Mouse (Mus musculus) lung, embryonic 14.5 days (tissue): Measurements from ENCODE around the gene Bcl2l12. TPM values are rescaled to one million over a fixed set of nuclear protein-coding genes. Genes with fewer than 3 reads are reported as not detected.
A peak's percentile ranks its signal among the peaks of the same experiment; 100 is the strongest.

Experiments
- ATAC-seq: fragments of 200-750 bp; cut with Nextera tagmentation; 2 replicates; pipeline ENCODE4 v1.8.0; 2017; ENCODE audit warnings: mild to moderate bottlenecking, moderate TSS enrichment, moderate library complexity; ENCODE audit not compliant: insufficient read depth
- DNase-seq: peaks from one replicate; pipeline ENCODE4 v3.0.0-alpha.2; 2015
- H3K27ac ChIP-seq: fragments of 300-500 bp; sonication (generic); 2 replicates; pipeline ENCODE4 v1.5.1; 2014; ENCODE audit warnings: low read depth, mild to moderate bottlenecking, moderate library complexity
- H3K27me3 ChIP-seq: fragments of 300-500 bp; sonication (generic); 2 replicates; pipeline ENCODE4 v1.6.1; 2014; ENCODE audit warnings: low read length, control low read depth; ENCODE audit not compliant: insufficient read depth
- H3K36me3 ChIP-seq: fragments of 300-500 bp; sonication (generic); 2 replicates; pipeline ENCODE4 v1.6.1; 2014; ENCODE audit warnings: control low read depth; ENCODE audit not compliant: insufficient read depth
- H3K4me1 ChIP-seq: fragments of 300-500 bp; sonication (generic); 2 replicates; pipeline ENCODE4 v1.6.1; 2014; ENCODE audit warnings: antibody characterized with exemption, control low read depth; ENCODE audit not compliant: insufficient read depth
- H3K4me2 ChIP-seq: fragments of 300-500 bp; sonication (generic); 2 replicates; pipeline ENCODE4 v1.6.1; 2014; ENCODE audit warnings: mild to moderate bottlenecking
- H3K4me3 ChIP-seq: fragments of 300-500 bp; sonication (generic); 2 replicates; pipeline ENCODE4 v1.5.1; 2014; ENCODE audit warnings: low read depth, low read length
- H3K9ac ChIP-seq: fragments of 300-500 bp; sonication (generic); 2 replicates; pipeline ENCODE4 v1.6.1; 2014
- H3K9me3 ChIP-seq: fragments of 300-500 bp; sonication (generic); 2 replicates; pipeline ENCODE4 v1.6.1; 2016; ENCODE audit warnings: low read depth, low read length, control low read depth
- CTCF ChIP-seq: IDR thresholded peaks from 2 replicates; pipeline ENCODE4 v1.5.1; 2016; ENCODE audit warnings: antibody characterized with exemption, low read depth
- WGBS: fragments of 180-500 bp; shearing (Covaris S2); extraction: QIAGEN DNeasy Blood & Tissue Kit; methylation state at CpG from one replicate; pipeline ENCODE4 v1.1.7; 2014; 5-methylcytosine and 5-hydroxymethylcytosine counted together
- polyA plus RNA-seq: library from polyadenylated mRNA; unstranded; fragments of >200 nt; fragmentation: Nextera tagmentation; extraction: Ambion mirVana; gene quantifications from 2 replicates; pipeline ENCODE4 v1.2.1, GENCODE M21; 2014

The Bcl2l12 gene
- polyA plus RNA-seq, 1 experiment from 2014 or later: 76.9 TPM

- peaks cover 100% of the 10 kb centered on the region for H3K36me3 ChIP-seq
- WGBS: 58% methylated on average over 3 of the region's 3 CpGs
- TF ChIP-seq CTCF: no peak
- no peaks in the 10 kb centered on the region; the same call in 1 of the 2 replicates for H3K4me1 ChIP-seq
- no peak overlapping the region for H3K4me2 ChIP-seq
- no peak overlapping the region for H3K9ac ChIP-seq
- ATAC-seq: no peak
- H3K4me3 ChIP-seq: no peak overlapping the region
- no peak overlapping the region for H3K27ac ChIP-seq
- H3K9me3 ChIP-seq: no peaks in the 10 kb centered on the region
- no peaks in the 10 kb centered on the region for H3K27me3 ChIP-seq
- peak; percentile 37 for DNase-seq
Observed at GRCm38 (mm10) chr7:45004546-45004945, 6.0 kb upstream of the Bcl2l12 start.

DNA sequence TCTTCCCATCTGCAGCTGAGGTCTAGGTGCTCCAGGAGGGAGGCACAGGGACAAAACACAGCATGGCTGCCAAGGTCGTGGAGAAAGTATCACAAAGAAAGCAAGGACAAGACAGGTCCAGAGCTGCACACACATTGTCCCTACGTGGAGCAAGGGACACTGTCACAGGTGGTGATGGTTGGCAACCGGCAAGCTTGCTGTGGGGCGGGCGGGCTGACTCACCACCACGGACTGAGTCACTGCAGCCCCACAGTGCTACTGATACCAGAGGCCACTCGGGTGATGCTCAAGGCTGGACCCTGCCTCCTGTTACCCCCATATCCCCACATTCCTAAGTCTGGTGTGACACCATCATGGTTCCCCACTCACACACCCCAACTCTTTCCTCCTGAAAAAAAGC, 3.9 kb upstream of the Bcl2l12 start:
- Histone ChIP-seq H3K27ac (no peak overlapping the region), H3K27me3 (no peaks in the 10 kb centered on the region), H3K9me3 (no peaks in the 10 kb centered on the region), H3K9ac (no peak overlapping the region), H3K4me1 (peaks cover 7% of the 10 kb centered on the region), H3K4me2 (no peak overlapping the region), H3K4me3 (no peak overlapping the region), H3K36me3 (peaks cover 84% of the 10 kb centered on the region)
- TF ChIP-seq CTCF: no peak
- 84% methylated on average over 7 of the region's 7 CpGs for WGBS
- no peak for DNase-seq
- ATAC-seq: no peak

GRCm38 (mm10) chr7:45000539-45001114, 2.1 kb upstream of the Bcl2l12 start:
- Histone ChIP-seq H3K9ac (no peak overlapping the region), H3K27ac (no peak overlapping the region), H3K9me3 (no peaks in the 10 kb centered on the region), H3K4me1 (peaks cover 11% of the 10 kb centered on the region), H3K27me3 (no peaks in the 10 kb centered on the region), H3K36me3 (peaks cover 71% of the 10 kb centered on the region), H3K4me2 (peak overlapping the region; percentile 97; the same call in 1 of the 2 replicates), H3K4me3 (no peak overlapping the region)
- DNase-seq (no peak), ATAC-seq (no peak)
- 80% methylated on average over 21 of the region's 21 CpGs for whole genome bisulfite sequencing
- no peak for TF ChIP-seq CTCF

GRCm38 (mm10) chr7:44999753-45000152, 1.2 kb upstream of the Bcl2l12 start:
- Histone ChIP-seq H3K4me2 (peak overlapping the region; percentile 97), H3K9me3 (no peaks in the 10 kb centered on the region), H3K4me1 (peaks cover 11% of the 10 kb centered on the region), H3K9ac (no peak overlapping the region), H3K27me3 (no peaks in the 10 kb centered on the region), H3K4me3 (peak overlapping the region; percentile 78; the same call in 1 of the 2 replicates), H3K36me3 (peaks cover 71% of the 10 kb centered on the region), H3K27ac (peak overlapping the region; percentile 42; the same call in 1 of the 2 replicates)
- 59% methylated on average over 11 of the region's 11 CpGs for WGBS
- no peak for TF ChIP-seq CTCF
- DNase-seq (no peak), ATAC-seq (no peak)

DNA sequence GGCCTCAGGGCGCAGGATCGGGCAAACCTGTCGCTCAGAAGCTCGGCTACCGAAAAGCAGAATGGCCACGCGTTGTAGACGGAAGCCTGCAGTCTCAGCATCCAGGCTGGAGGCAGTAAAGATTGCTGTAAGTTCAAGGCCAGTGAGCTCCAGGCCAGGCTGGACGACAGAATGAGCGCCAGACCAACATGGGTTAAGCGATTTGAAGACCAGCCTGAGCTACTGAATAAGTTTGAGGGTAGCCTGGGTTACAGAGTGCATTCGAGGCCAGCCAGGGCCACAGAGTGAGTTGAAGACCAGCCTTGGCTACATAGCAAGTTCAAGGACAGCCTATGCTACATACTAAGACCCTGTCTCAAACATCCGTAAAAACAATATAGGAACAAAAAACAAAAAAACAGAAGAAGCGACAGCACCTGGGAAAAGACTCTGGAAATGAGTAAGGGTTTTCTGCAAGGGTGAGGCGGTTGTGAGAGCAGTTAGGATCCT, 528 bp downstream of the Bcl2l12 start:
- no peaks in the 10 kb centered on the region for H3K27me3 ChIP-seq
- no peak for TF ChIP-seq CTCF
- peaks cover 71% of the 10 kb centered on the region for H3K36me3 ChIP-seq
- DNase-seq (no peak), ATAC-seq (peak; percentile 2; the same call in 1 of the 2 replicates)
- peaks cover 11% of the 10 kb centered on the region for H3K4me1 ChIP-seq
- peak overlapping the region; percentile 90 for H3K27ac ChIP-seq
- WGBS: 1% methylated on average over 15 of the region's 15 CpGs
- peak overlapping the region; percentile 75 for H3K9ac ChIP-seq
- no peaks in the 10 kb centered on the region for H3K9me3 ChIP-seq
- H3K4me3 ChIP-seq: peak overlapping the region; percentile 78
- peak overlapping the region; percentile 97 for H3K4me2 ChIP-seq

GRCm38 (mm10) chr7:44997231-44997939, 1.1 kb downstream of the Bcl2l12 start, which contains the start of gene Irf3:
TSS of gene Irf3 (plus strand) at chr7:44997648.
- Histone ChIP-seq H3K27me3 (no peaks in the 10 kb centered on the region), H3K4me1 (peaks cover 11% of the 10 kb centered on the region), H3K9me3 (no peaks in the 10 kb centered on the region), H3K4me3 (peak within 1 kb of the TSS; percentile 78), H3K9ac (peak within 1 kb of the TSS; percentile 75), H3K4me2 (peak within 1 kb of the TSS; percentile 97), H3K36me3 (peaks cover 71% of the 10 kb centered on the region), H3K27ac (peak within 1 kb of the TSS; percentile 90)
- WGBS: under 1% methylated on average over 43 of the region's 43 CpGs
- DNase-seq (peak; percentile 100), ATAC-seq (peak; percentile 93)
- TF ChIP-seq CTCF: no peak

DNA sequence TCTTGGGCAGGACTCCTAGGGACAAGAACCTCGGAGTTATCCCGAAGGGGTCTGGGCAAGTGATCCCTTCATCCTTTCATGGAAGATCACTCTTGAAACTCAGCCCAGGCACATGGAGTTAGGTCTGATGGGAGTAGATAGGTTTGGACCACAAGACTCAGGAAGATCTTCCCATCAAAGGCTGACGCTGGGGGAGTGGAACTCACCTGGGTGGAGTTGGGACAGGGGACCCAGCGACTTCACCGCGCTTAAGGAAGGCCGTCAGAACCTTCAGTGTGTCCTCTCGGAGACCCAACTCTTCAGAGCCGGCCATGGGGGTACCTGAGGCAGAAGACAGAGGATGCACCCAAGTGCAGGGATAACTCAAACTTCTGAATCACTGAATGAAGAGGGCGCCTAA, 1.8 kb downstream of the Bcl2l12 start:
- Histone ChIP-seq H3K4me3 (peak overlapping the region; percentile 78), H3K36me3 (peaks cover 71% of the 10 kb centered on the region), H3K27ac (peak overlapping the region; percentile 90), H3K27me3 (no peaks in the 10 kb centered on the region), H3K9ac (peak overlapping the region; percentile 75), H3K4me2 (peak overlapping the region; percentile 97), H3K9me3 (no peaks in the 10 kb centered on the region), H3K4me1 (peaks cover 11% of the 10 kb centered on the region)
- WGBS: 8% methylated on average over 10 of the region's 10 CpGs
- no peak for ATAC-seq
- TF ChIP-seq CTCF: no peak
- DNase-seq: no peak
